Mouse (Mus musculus) heart, adult 2 months (tissue): ENCODE results near the gene Sipa1l2.

ENCODE experiments used
- CTCF ChIP-seq: fragments of 200-600 bp; IDR thresholded peaks from 2 replicates; pipeline ENCODE4 v1.8.1; 2022; ENCODE audit warnings: antibody characterized with exemption, mild to moderate bottlenecking, moderate library complexity
- POLR2A ChIP-seq: fragments of 200-500 bp; IDR thresholded peaks from 2 replicates; pipeline ENCODE4 v1.6.1; 2011; ENCODE audit warnings: mild to moderate bottlenecking, low read depth, low read length, control low read depth; ENCODE audit not compliant: insufficient read depth

GRCm38 (mm10) chr8:125568851-125569532, 616 bp downstream of the Sipa1l2 start:
- TF ChIP-seq POLR2A (no peak), CTCF (peak; percentile 84)
